Mouse (Mus musculus) thymus, adult 2 months (tissue): ENCODE data around the gene Nck1.

Experiments
- CTCF ChIP-seq: fragments of 200-500 bp; IDR thresholded peaks from 2 replicates; pipeline ENCODE4 v1.5.1; 2012; ENCODE audit warnings: mild to moderate bottlenecking, control low read depth, low read length, moderate library complexity, borderline replicate concordance; ENCODE audit not compliant: control insufficient read depth, poor library complexity, insufficient read depth; ENCODE audit errors: extremely low read depth
- POLR2A ChIP-seq: fragments of 200-500 bp; IDR thresholded peaks from 2 replicates; pipeline ENCODE4 v1.6.1; 2012; ENCODE audit warnings: mild to moderate bottlenecking, low read length, control low read depth, moderate library complexity; ENCODE audit not compliant: control insufficient read depth, poor library complexity, insufficient read depth; ENCODE audit errors: extremely low read depth

DNA sequence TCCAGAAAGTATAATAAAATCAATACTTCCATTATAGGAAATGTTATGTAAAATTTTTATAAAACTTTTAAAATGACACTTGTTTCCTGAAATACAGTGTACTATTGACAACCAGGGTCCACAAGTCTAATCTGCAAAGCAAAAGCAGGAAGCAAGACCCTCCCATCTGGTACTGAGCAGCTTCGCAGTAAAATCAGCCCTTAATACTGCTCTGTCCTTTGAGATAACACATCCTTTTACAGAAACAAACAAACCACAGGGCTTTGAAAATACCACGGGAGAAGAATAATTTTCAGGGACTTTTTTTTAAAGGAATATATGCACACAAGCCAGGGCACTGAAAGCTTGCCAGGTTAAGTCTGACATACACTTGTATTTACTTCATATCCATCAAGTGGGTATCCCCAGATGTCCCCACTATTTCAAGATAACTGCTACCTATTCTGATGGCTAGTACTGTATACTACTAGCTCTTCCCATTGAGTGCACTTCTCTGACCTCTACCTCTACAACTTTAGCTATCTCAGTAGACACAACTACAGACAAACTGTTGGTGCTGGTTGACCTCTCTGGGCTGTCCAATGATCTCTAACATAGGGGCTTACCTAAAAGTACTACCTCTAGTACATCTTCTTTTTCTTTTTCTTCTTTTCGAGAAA lies 13.0 kb downstream of the Nck1 start:
- TF ChIP-seq CTCF (no peak), POLR2A (no peak)
